Mouse (Mus musculus) ES-Bruce4 (cell line): Measurements from ENCODE around the gene Erg. TPM values are rescaled to one million over a fixed set of nuclear protein-coding genes. Genes with fewer than 3 reads are reported as not detected.

ENCODE experiments used
- H3K27ac ChIP-seq: 2 replicates; pipeline ENCODE4 v1.5.1; 2012; ENCODE audit warnings: low read length, inconsistent platforms; ENCODE audit not compliant: insufficient read depth
- H3K27me3 ChIP-seq: 2 replicates; pipeline ENCODE4 v1.6.1; 2012; ENCODE audit warnings: mild to moderate bottlenecking, low read length, inconsistent platforms; ENCODE audit not compliant: control insufficient read depth, poor library complexity, insufficient read depth, severe bottlenecking
- H3K36me3 ChIP-seq: 2 replicates; pipeline ENCODE4 v1.6.1; 2012; ENCODE audit warnings: inconsistent platforms, mild to moderate bottlenecking, low read length, moderate library complexity; ENCODE audit not compliant: control insufficient read depth, poor library complexity, insufficient read depth, severe bottlenecking
- H3K4me1 ChIP-seq: one replicate; pipeline ENCODE4 v1.8.1; 2011; ENCODE audit warnings: low read length; ENCODE audit not compliant: control insufficient read depth, insufficient read depth
- H3K4me3 ChIP-seq: 2 replicates; pipeline ENCODE4 v1.5.1; 2011; ENCODE audit warnings: low read depth, mild to moderate bottlenecking, low read length
- H3K9ac ChIP-seq: 2 replicates; pipeline ENCODE4 v1.6.1; 2012; ENCODE audit warnings: low read depth, mild to moderate bottlenecking, inconsistent platforms; ENCODE audit not compliant: poor library complexity, severe bottlenecking
- H3K9me3 ChIP-seq: replicated peaks from 2 replicates; pipeline ENCODE4 v1.6.1; 2012; ENCODE audit warnings: mild to moderate bottlenecking, low read length, inconsistent platforms; ENCODE audit not compliant: control insufficient read depth, poor library complexity, insufficient read depth, severe bottlenecking
- CTCF ChIP-seq: IDR thresholded peaks from one replicate; pipeline ENCODE4 v1.8.1; 2011; ENCODE audit warnings: low read depth, low read length
- EP300 ChIP-seq: IDR thresholded peaks from 2 replicates; pipeline ENCODE4 v1.6.1; 2011; ENCODE audit warnings: low read depth, low read length; ENCODE audit not compliant: insufficient read depth
- POLR2A ChIP-seq: IDR thresholded peaks from one replicate; pipeline ENCODE4 v1.8.1; 2011; ENCODE audit warnings: low read length; ENCODE audit not compliant: insufficient read depth
- polyA plus RNA-seq: library from polyadenylated mRNA; stranded (reverse); fragments of >200 nt; gene quantifications from 2 replicates; pipeline ENCODE4 v1.2.4, GENCODE M21; 2011; ENCODE audit warnings: low read depth; ENCODE audit not compliant: missing spikeins, insufficient read depth, insufficient read length

Erg gene
- polyA plus RNA-seq, 1 experiment: 0.28 TPM

DNA sequence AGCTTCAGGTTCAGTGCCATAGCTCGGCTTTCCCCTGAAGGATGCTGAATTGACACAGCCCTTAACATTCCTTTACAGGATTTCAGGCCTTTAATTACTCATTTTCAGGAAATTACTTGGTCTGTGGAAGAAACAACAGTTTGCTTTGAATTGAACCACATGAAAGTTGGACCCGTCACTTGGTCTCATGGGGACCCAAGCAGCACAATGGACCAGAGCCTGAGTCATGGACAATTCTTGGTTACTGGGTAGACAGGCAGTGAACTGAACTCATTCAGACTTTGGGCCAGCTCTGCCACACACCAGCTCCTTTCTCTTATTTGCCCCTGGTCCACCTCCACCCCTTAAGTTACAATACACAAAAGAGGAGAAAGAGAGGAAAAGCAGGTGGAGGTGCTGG is 126.1 kb downstream of the Erg start:
- no peak overlapping the region for H3K4me3 ChIP-seq
- H3K27me3 ChIP-seq: no peaks in the 10 kb centered on the region
- H3K4me1 ChIP-seq: no peaks in the 10 kb centered on the region
- no peak overlapping the region for H3K9ac ChIP-seq
- H3K36me3 ChIP-seq: no peaks in the 10 kb centered on the region
- no peak for TF ChIP-seq CTCF
- no peak for TF ChIP-seq POLR2A
- TF ChIP-seq EP300: no peak
- H3K27ac ChIP-seq: no peak overlapping the region
- no peaks in the 10 kb centered on the region for H3K9me3 ChIP-seq

DNA sequence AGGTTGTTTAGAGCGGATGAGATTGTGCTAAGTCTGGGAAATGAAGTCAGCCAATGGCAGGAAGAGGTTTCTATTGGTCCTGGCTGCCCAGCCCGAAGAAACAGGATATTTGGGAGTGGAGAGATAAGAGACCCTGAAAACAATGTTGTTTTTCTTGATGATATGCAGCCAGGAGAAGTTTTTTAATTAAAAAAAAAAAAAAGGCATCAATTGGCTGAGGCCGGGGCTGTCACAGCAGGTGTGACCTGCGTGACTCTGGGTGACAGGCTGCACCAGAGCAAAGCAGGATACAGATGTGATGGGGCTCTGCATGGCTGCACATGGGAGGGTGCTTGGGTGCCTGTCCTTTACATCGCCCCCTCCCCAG is 127.1 kb downstream of the Erg start:
- Histone ChIP-seq H3K9me3 (no peaks in the 10 kb centered on the region), H3K36me3 (no peaks in the 10 kb centered on the region), H3K9ac (no peak overlapping the region), H3K4me1 (no peaks in the 10 kb centered on the region), H3K27ac (no peak overlapping the region), H3K27me3 (no peaks in the 10 kb centered on the region), H3K4me3 (no peak overlapping the region)
- no peak for TF ChIP-seq CTCF
- no peak for TF ChIP-seq POLR2A

DNA sequence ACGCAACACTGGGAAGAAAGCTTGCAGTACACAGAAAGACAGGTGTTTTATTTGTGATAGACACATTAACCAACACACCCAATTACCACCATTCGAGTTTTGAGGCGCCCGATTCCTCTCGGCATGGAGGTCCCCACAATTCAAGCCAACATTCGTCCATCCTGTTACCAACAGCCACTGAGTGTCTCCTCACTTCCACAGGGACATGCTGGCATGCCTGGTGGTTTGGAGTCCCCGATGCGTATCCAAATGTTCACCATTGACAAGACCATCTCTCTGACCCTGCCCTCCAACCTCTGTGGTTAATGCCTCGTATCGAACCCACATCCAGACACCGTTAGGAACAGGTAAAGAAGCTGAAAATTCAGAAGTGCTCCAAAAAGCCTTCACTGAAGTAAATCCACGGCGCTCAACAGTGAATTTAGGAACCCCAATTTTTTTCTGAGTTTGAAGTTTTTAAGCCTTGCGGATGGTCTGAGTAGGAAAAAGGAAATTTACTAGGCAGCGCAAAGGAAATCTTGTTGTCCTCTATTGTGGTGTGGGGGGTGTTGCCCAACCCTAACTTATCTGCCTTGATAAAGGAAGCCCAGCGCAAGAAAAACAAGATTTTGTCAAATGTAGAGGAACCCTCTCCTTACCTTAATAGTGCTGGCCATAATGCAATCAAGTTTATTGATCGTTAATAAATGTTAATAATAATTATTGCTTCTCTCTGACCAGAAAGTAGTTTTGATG is 127.6 kb downstream of the Erg start:
- TF ChIP-seq CTCF (no peak), EP300 (no peak), POLR2A (no peak)
- Histone ChIP-seq H3K27ac (no peak overlapping the region), H3K36me3 (no peaks in the 10 kb centered on the region), H3K9ac (no peak overlapping the region), H3K27me3 (no peaks in the 10 kb centered on the region), H3K9me3 (no peaks in the 10 kb centered on the region), H3K4me3 (no peak overlapping the region), H3K4me1 (no peaks in the 10 kb centered on the region)

DNA sequence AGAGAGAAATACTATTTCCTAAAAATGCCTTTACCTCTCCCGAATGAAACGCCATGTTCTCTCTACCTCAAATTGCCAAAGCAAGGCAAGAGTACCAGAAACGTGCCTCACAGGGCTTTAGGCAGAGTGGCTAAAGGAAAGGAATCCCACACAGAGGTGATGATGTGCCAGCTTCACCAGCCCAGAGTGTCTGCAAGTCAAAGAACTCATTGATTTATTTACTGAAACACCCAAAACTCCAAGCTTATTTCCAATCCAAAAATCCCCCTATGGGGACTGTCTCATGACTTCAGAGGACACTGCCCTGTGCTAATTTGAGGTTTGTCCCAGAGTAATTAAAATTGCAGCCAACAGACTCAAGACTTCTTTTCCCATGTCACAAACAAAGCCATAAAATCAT is 129.4 kb downstream of the Erg start:
- Histone ChIP-seq H3K9me3 (no peaks in the 10 kb centered on the region), H3K27ac (no peak overlapping the region), H3K4me3 (no peak overlapping the region), H3K9ac (no peak overlapping the region), H3K36me3 (no peaks in the 10 kb centered on the region), H3K27me3 (no peaks in the 10 kb centered on the region), H3K4me1 (no peaks in the 10 kb centered on the region)
- TF ChIP-seq EP300 (no peak), POLR2A (no peak), CTCF (no peak)

DNA sequence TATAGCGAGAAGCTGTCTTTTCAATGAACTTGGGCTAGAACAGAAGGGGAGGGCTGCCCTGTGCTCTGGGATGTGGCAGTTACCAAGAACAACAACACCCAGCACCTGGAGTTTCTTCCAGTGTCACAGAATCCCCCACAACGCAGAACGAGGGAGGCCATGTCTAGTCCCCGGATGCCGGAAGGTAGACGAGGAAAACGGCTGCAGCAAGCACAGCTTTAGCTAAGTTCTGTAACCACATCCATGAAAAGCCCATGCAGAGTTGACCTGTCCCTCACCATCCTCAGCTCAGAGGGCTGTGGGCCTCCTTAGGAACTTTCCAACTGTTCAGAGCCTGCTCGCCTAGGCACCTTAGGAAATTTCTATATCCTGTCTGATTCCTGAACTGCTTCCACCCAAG is 130.5 kb downstream of the Erg start:
- Histone ChIP-seq H3K27ac (no peak overlapping the region), H3K4me1 (no peaks in the 10 kb centered on the region), H3K27me3 (no peaks in the 10 kb centered on the region), H3K4me3 (no peak overlapping the region), H3K9me3 (no peaks in the 10 kb centered on the region), H3K36me3 (no peaks in the 10 kb centered on the region), H3K9ac (no peak overlapping the region)
- TF ChIP-seq POLR2A: no peak
- TF ChIP-seq CTCF: no peak
- no peak for TF ChIP-seq EP300

DNA sequence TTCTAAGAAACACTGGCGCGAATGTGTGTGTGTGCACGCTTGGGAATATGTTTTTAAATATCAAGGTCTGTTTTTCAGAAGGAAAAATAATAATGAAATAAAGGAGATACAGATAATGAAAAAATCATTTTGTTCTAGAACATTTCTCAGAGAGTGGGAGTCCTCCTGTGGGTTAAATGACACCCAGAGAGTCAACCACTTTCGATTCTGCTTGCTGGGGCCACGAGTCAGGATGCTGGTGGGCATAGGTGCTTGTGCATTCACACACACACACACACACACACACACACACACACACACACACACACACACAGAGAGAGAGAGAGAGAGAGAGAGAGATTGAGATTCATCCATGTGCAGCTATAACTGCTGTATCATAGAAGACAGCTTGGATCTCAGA is 130.9 kb downstream of the Erg start:
- no peaks in the 10 kb centered on the region for H3K9me3 ChIP-seq
- TF ChIP-seq EP300 (no peak), CTCF (no peak), POLR2A (no peak)
- no peaks in the 10 kb centered on the region for H3K4me1 ChIP-seq
- H3K36me3 ChIP-seq: no peaks in the 10 kb centered on the region
- no peaks in the 10 kb centered on the region for H3K27me3 ChIP-seq
- H3K9ac ChIP-seq: no peak overlapping the region
- no peak overlapping the region for H3K4me3 ChIP-seq
- no peak overlapping the region for H3K27ac ChIP-seq
